In the genomic region with DNA sequence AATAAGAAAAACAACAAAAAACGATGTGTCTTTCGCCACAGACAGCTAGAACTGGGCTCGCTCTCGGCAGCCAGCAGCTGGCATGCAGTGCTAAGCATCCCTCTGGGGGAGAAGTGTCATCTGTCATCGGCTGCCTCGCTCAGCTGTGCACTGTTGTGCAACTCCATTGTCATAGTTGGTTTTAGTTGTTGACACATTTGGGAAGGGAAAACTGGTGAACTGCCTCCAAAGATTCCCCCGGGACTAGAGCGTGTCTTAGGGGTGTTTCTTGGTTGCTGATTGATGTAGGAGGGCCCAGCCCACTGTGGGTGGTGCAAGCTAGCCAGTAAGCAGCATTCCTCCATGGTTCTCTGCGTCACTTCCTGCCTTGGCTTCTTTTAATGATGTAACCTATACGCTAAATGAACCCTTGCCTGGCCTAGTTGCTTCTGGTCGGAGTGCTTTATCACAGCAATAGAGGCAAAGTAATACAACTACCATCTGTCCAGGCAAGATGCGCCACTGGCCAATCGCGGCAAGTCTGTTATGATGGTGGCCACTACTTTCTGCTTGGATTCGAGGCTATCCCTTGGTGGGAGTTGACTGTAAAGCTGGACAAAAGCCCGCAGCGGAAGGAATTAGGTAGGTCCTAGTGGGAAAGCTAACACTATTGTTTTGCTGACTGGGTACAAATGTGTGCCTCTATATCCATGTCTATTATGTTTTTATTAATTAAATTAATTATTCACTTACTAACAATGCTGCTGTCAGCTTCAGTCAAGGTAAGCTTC, we compare ENCODE assay signal across 9 mouse cellular contexts. TPM values are rescaled to one million over a fixed set of nuclear protein-coding genes. Genes with fewer than 3 reads are reported as not detected.
DNase-seq lines count a peak whose midpoint lies in the region; ATAC-seq and TF ChIP-seq lines count a peak whose summit lies in the region.
"Had no signal": no experiment of that assay in that cellular context is flagged by ENCODE, and none has a peak within 500 bp of the region (broad histone marks: within the 10 kb centered on the region; RNA-seq: fewer than 3 reads in every experiment).

No protein-coding gene starts in this region.

- TF ChIP-seq CTCF in intestine, postnatal 0 days (IDR thresholded peaks at IDR 0.05; ENCODE audit: low read depth) = no peak
- no peak for TF ChIP-seq CTCF in ES-Bruce4 (IDR thresholded peaks at IDR 0.05; ENCODE audit: low read depth, low read length)

- TF ChIP-seq EP300 in ES-Bruce4 (IDR thresholded peaks at IDR 0.05; ENCODE audit: insufficient read depth, low read depth, low read length) = 0 out of 2 replicates have a peak, but pooled peaks have one; percentile 2

- no peak for ATAC-seq in intestine, embryonic 15.5 days
- no peak for ATAC-seq in intestine, postnatal 0 days
- ATAC-seq in hindbrain, embryonic 16.5 days = peak; percentile 72

- no peaks in the 10 kb centered on the region for H3K36me3 ChIP-seq in intestine, embryonic 15.5 days
- H3K36me3 ChIP-seq in intestine, postnatal 0 days (ENCODE audit: control insufficient read depth, insufficient read depth) = peaks cover 86% of the 10 kb centered on the region
- no peaks in the 10 kb centered on the region for H3K36me3 ChIP-seq in ES-Bruce4 (ENCODE audit: control insufficient read depth, insufficient read depth, low read length, poor library complexity, severe bottlenecking)
- no peaks in the 10 kb centered on the region for H3K36me3 ChIP-seq in hindbrain, embryonic 16.5 days (ENCODE audit: control insufficient read depth, insufficient read depth, low read length)
- H3K36me3 ChIP-seq: limb, embryonic 12.5 days had no signal

- 70% methylated on average over 17 of the region's 17 CpGs for WGBS in intestine, embryonic 15.5 days
- 68% methylated on average over 17 of the region's 17 CpGs for WGBS in intestine, postnatal 0 days
- 51% methylated on average over 17 of the region's 17 CpGs for WGBS in hindbrain, embryonic 16.5 days

- H3K27me3 ChIP-seq in intestine, embryonic 15.5 days (replicated peaks) = no peaks in the 10 kb centered on the region
- H3K27me3 ChIP-seq in intestine, postnatal 0 days (replicated peaks; ENCODE audit: control insufficient read depth, insufficient read depth, low read length) = no peaks in the 10 kb centered on the region
- H3K27me3 ChIP-seq in ES-Bruce4 (ENCODE audit: control insufficient read depth, insufficient read depth, low read length, poor library complexity, severe bottlenecking) = no peaks in the 10 kb centered on the region
- H3K27me3 ChIP-seq in hindbrain, embryonic 16.5 days (replicated peaks; ENCODE audit: control insufficient read depth, insufficient read depth, low read length) = no peaks in the 10 kb centered on the region
- H3K27me3 ChIP-seq: limb, embryonic 12.5 days had no signal

- H3K9me3 ChIP-seq in intestine, embryonic 15.5 days = no peaks in the 10 kb centered on the region
- no peaks in the 10 kb centered on the region for H3K9me3 ChIP-seq in intestine, postnatal 0 days (ENCODE audit: control insufficient read depth)
- no peaks in the 10 kb centered on the region for H3K9me3 ChIP-seq in ES-Bruce4 (replicated peaks; ENCODE audit: control insufficient read depth, insufficient read depth, low read length, poor library complexity, severe bottlenecking)
- no peaks in the 10 kb centered on the region for H3K9me3 ChIP-seq in hindbrain, embryonic 16.5 days (ENCODE audit: control insufficient read depth, low read length)
- H3K9me3 ChIP-seq: limb, embryonic 12.5 days had no signal

- H3K4me2 ChIP-seq in intestine, embryonic 15.5 days (replicated peaks) = no peak overlapping the region
- H3K4me2 ChIP-seq in intestine, postnatal 0 days (replicated peaks; ENCODE audit: low read depth) = no peak overlapping the region
- peak overlapping the region; percentile 40 for H3K4me2 ChIP-seq in hindbrain, embryonic 16.5 days (ENCODE audit: low read length)
- H3K4me2 ChIP-seq: limb, embryonic 12.5 days had no signal

- no peak overlapping the region for H3K9ac ChIP-seq in intestine, embryonic 15.5 days
- H3K9ac ChIP-seq in intestine, postnatal 0 days (ENCODE audit: low read depth, low read length) = no peak overlapping the region
- H3K9ac ChIP-seq in ES-Bruce4 (ENCODE audit: low read depth, poor library complexity, severe bottlenecking) = peak overlapping the region; percentile 25; the same call in 1 of the 2 replicates
- H3K9ac ChIP-seq in hindbrain, embryonic 16.5 days (ENCODE audit: low read depth, low read length) = no peak overlapping the region
- H3K9ac ChIP-seq: limb, embryonic 12.5 days had no signal

- peak; percentile 71 for DNase-seq in fibroblast of lung, adult 2 months (ENCODE audit: low read depth)
- peak; percentile 45 for DNase-seq in lung, postnatal 14 days
- peak; percentile 12 for DNase-seq in urinary bladder, postnatal 25 days (ENCODE audit: low spot score)
- DNase-seq in cerebellum, postnatal 36 days = no peak

- TF ChIP-seq POLR2A in ES-Bruce4 (IDR thresholded peaks at IDR 0.05; ENCODE audit: insufficient read depth, low read length) = no peak

- peaks cover 9% of the 10 kb centered on the region for H3K4me1 ChIP-seq in intestine, embryonic 15.5 days (replicated peaks)
- H3K4me1 ChIP-seq in intestine, postnatal 0 days (replicated peaks; ENCODE audit: control insufficient read depth, insufficient read depth, low read length) = no peaks in the 10 kb centered on the region
- no peaks in the 10 kb centered on the region for H3K4me1 ChIP-seq in ES-Bruce4 (ENCODE audit: control insufficient read depth, insufficient read depth, low read length)
- peaks cover 8% of the 10 kb centered on the region for H3K4me1 ChIP-seq in hindbrain, embryonic 16.5 days (ENCODE audit: control insufficient read depth, insufficient read depth, low read depth, low read length)

- no peak overlapping the region for H3K4me3 ChIP-seq in intestine, embryonic 15.5 days (replicated peaks)
- no peak overlapping the region for H3K4me3 ChIP-seq in intestine, postnatal 0 days (ENCODE audit: low read depth, low read length)
- peak overlapping the region; percentile 89 for H3K4me3 ChIP-seq in ES-Bruce4 (ENCODE audit: low read depth, low read length)
- peak overlapping the region; percentile 16; the same call in 1 of the 2 replicates for H3K4me3 ChIP-seq in hindbrain, embryonic 16.5 days (ENCODE audit: low read length)
- H3K4me3 ChIP-seq: limb, embryonic 12.5 days had no signal

- peak overlapping the region; percentile 66; the same call in 1 of the 2 replicates for H3K27ac ChIP-seq in intestine, embryonic 15.5 days
- no peak overlapping the region for H3K27ac ChIP-seq in intestine, postnatal 0 days (ENCODE audit: low read depth, low read length)
- H3K27ac ChIP-seq in ES-Bruce4 (ENCODE audit: insufficient read depth, low read length) = peak overlapping the region; percentile 23; the same call in 1 of the 2 replicates
- H3K27ac ChIP-seq in hindbrain, embryonic 16.5 days (ENCODE audit: low read depth, low read length) = peak overlapping the region; percentile 1; the same call in 1 of the 2 replicates

RNA-seq across cellular contexts. Expression of a gene that starts 11.2 kb away (rescaled TPM):
- polyA plus RNA-seq in intestine, embryonic 15.5 days (2015; fragmentation: Nextera tagmentation; extraction: Ambion mirVana) = 71.1 and 73.1 TPM in 2 replicates
- 526 and 586 TPM in 2 replicates for polyA plus RNA-seq in intestine, postnatal 0 days (2015; fragmentation: Nextera tagmentation; extraction: Ambion mirVana)
- 8.8 and 10.7 TPM in 2 replicates for polyA plus RNA-seq in ES-Bruce4 (2011; ENCODE audit: insufficient read depth, insufficient read length, low read depth, missing spikeins)
- polyA plus RNA-seq in hindbrain, embryonic 16.5 days (2015; fragmentation: Nextera tagmentation; extraction: Ambion mirVana) = 14.7 and 18.3 TPM in 2 replicates

RNA-seq across cellular contexts. Expression of a gene that starts 53.0 kb away (rescaled TPM):
- polyA plus RNA-seq in intestine, embryonic 15.5 days (2015; fragmentation: Nextera tagmentation; extraction: Ambion mirVana) = 1.1 TPM in 2 replicates
- 0.21 and 0.26 TPM in 2 replicates for polyA plus RNA-seq in intestine, postnatal 0 days (2015; fragmentation: Nextera tagmentation; extraction: Ambion mirVana)
- 3.0 and 3.4 TPM in 2 replicates for polyA plus RNA-seq in ES-Bruce4 (2011; ENCODE audit: insufficient read depth, insufficient read length, low read depth, missing spikeins)
- 0.96 and 1.2 TPM in 2 replicates for polyA plus RNA-seq in hindbrain, embryonic 16.5 days (2015; fragmentation: Nextera tagmentation; extraction: Ambion mirVana)

Comparison
In these comparisons a context has a peak if more than half of its experiments do, and no peak if none do; other contexts are left out.
1. H3K4me3 ChIP-seq: peak in ES-Bruce4 (single experiment) and hindbrain, embryonic 16.5 days (single experiment); none in intestine, embryonic 15.5 days (single experiment) and intestine, postnatal 0 days (single experiment).
2. DNase-seq: peak in fibroblast of lung, adult 2 months (single experiment), lung, postnatal 14 days (single experiment) and urinary bladder, postnatal 25 days (single experiment); none in cerebellum, postnatal 36 days (0 of 2).